Mouse (Mus musculus): ENCODE data around the gene Slit2. TPM values are rescaled to one million over a fixed set of nuclear protein-coding genes. Genes with fewer than 3 reads are reported as not detected.

The Slit2 gene
- polyA plus RNA-seq (2012; fragmentation: generic; extraction: Trizol): 4.9 TPM
- long read RNA-seq, experiment 1, partial matches to known transcripts: 3 of 6 reads
- long read RNA-seq, experiment 1, other reads (novel, unspliced or antisense): 1 of 6 reads
- long read RNA-seq, experiment 2, full-length matches to known transcripts: 3 of 7 reads
- long read RNA-seq, experiment 2, partial matches to known transcripts: 3 of 7 reads
- long read RNA-seq, experiment 2, other reads (novel, unspliced or antisense): 1 of 7 reads

- H3K4me3 ChIP-seq (ENCODE audit: insufficient read depth, poor library complexity, severe bottlenecking): peak within 1 kb of the TSS; percentile 31
- H3K79me3 ChIP-seq (ENCODE audit: low read depth): no peaks in the 10 kb centered on the region
- H3ac ChIP-seq (ENCODE audit: control insufficient read depth, insufficient read length, low read depth): peak within 1 kb of the TSS; percentile 61
- H3K36me3 ChIP-seq (ENCODE audit: control insufficient read depth, insufficient read depth): no peaks in the 10 kb centered on the region
- H3K27me3 ChIP-seq (ENCODE audit: control insufficient read depth, insufficient read depth, insufficient read length): no peaks in the 10 kb centered on the region
- no peak for TF ChIP-seq MAX (IDR thresholded peaks at IDR 0.05)
- H3K79me2 ChIP-seq (ENCODE audit: control insufficient read depth, insufficient read depth): no peaks in the 10 kb centered on the region
Measured at GRCm38 (mm10) chr5:47982941-47983701, at the start of gene Slit2. Gene Slit2 (plus strand): TSS chr5:47983138.

- H3K4me3 ChIP-seq (ENCODE audit: insufficient read depth, poor library complexity, severe bottlenecking): no peak overlapping the region
- H3K79me2 ChIP-seq (ENCODE audit: control insufficient read depth, insufficient read depth): no peaks in the 10 kb centered on the region
- TF ChIP-seq FOSL1 (IDR thresholded peaks at IDR 0.05; ENCODE audit: insufficient read depth, low read length, poor library complexity, severe bottlenecking) (peak; percentile 9), CTCF (IDR thresholded peaks at IDR 0.05; ENCODE audit: control insufficient read depth, insufficient read depth, insufficient read length) (no peak), CEBPB (IDR thresholded peaks at IDR 0.05; ENCODE audit: low read depth) (peak; percentile 20), MAX (IDR thresholded peaks at IDR 0.05) (no peak), MYOD1 (IDR thresholded peaks at IDR 0.05; ENCODE audit: control insufficient read depth, insufficient read length, low read depth) (no peak), MYOG (IDR thresholded peaks at IDR 0.05; ENCODE audit: control insufficient read depth, extremely low read depth, insufficient read length) (no peak), USF1 (IDR thresholded peaks at IDR 0.05; ENCODE audit: low read depth) (no peak)
- H3K36me3 ChIP-seq (ENCODE audit: control insufficient read depth, insufficient read depth): no peaks in the 10 kb centered on the region
- H3ac ChIP-seq (ENCODE audit: control insufficient read depth, insufficient read length, low read depth): no peak overlapping the region
- H3K79me3 ChIP-seq (ENCODE audit: low read depth): no peaks in the 10 kb centered on the region
- H3K27me3 ChIP-seq (ENCODE audit: control insufficient read depth, insufficient read depth, insufficient read length): no peaks in the 10 kb centered on the region
Measured at GRCm38 (mm10) chr5:47938586-47939372, 44.2 kb upstream of the Slit2 start.

- TF ChIP-seq MYOG (IDR thresholded peaks at IDR 0.05; ENCODE audit: control insufficient read depth, extremely low read depth, insufficient read length) (no peak), FOSL1 (IDR thresholded peaks at IDR 0.05; ENCODE audit: insufficient read depth, low read length, poor library complexity, severe bottlenecking) (no peak), MAX (IDR thresholded peaks at IDR 0.05) (no peak), MYOD1 (IDR thresholded peaks at IDR 0.05; ENCODE audit: control insufficient read depth, insufficient read length, low read depth) (no peak), USF1 (IDR thresholded peaks at IDR 0.05; ENCODE audit: low read depth) (no peak), CTCF (IDR thresholded peaks at IDR 0.05; ENCODE audit: control insufficient read depth, insufficient read depth, insufficient read length) (no peak), CEBPB (IDR thresholded peaks at IDR 0.05; ENCODE audit: low read depth) (no peak)
- no peaks in the 10 kb centered on the region for H3K36me3 ChIP-seq (ENCODE audit: control insufficient read depth, insufficient read depth)
- H3K79me3 ChIP-seq (ENCODE audit: low read depth): no peaks in the 10 kb centered on the region
- H3ac ChIP-seq (ENCODE audit: control insufficient read depth, insufficient read length, low read depth): no peak overlapping the region
- no peaks in the 10 kb centered on the region for H3K79me2 ChIP-seq (ENCODE audit: control insufficient read depth, insufficient read depth)
- H3K27me3 ChIP-seq (ENCODE audit: control insufficient read depth, insufficient read depth, insufficient read length): no peaks in the 10 kb centered on the region
- H3K4me3 ChIP-seq (ENCODE audit: insufficient read depth, poor library complexity, severe bottlenecking): no peak overlapping the region
Measured at GRCm38 (mm10) chr5:47956451-47956850, 26.5 kb upstream of the Slit2 start.

GRCm38 (mm10) chr5:47975795-47976194 is 7.1 kb upstream of the Slit2 start:
- Histone ChIP-seq H3K79me2 (ENCODE audit: control insufficient read depth, insufficient read depth) (no peaks in the 10 kb centered on the region), H3K36me3 (ENCODE audit: control insufficient read depth, insufficient read depth) (no peaks in the 10 kb centered on the region), H3K27me3 (ENCODE audit: control insufficient read depth, insufficient read depth, insufficient read length) (no peaks in the 10 kb centered on the region), H3ac (ENCODE audit: control insufficient read depth, insufficient read length, low read depth) (no peak overlapping the region), H3K79me3 (ENCODE audit: low read depth) (no peaks in the 10 kb centered on the region), H3K4me3 (ENCODE audit: insufficient read depth, poor library complexity, severe bottlenecking) (no peak overlapping the region)
- TF ChIP-seq CEBPB (IDR thresholded peaks at IDR 0.05; ENCODE audit: low read depth): no peak
- TF ChIP-seq MYOD1 (IDR thresholded peaks at IDR 0.05; ENCODE audit: control insufficient read depth, insufficient read length, low read depth): no peak
- no peak for TF ChIP-seq CTCF (IDR thresholded peaks at IDR 0.05; ENCODE audit: control insufficient read depth, insufficient read depth, insufficient read length)
- TF ChIP-seq MYOG (IDR thresholded peaks at IDR 0.05; ENCODE audit: control insufficient read depth, extremely low read depth, insufficient read length): no peak

- Histone ChIP-seq H3K36me3 (ENCODE audit: control insufficient read depth, insufficient read depth) (no peaks in the 10 kb centered on the region), H3K79me3 (ENCODE audit: low read depth) (no peaks in the 10 kb centered on the region), H3K27me3 (ENCODE audit: control insufficient read depth, insufficient read depth, insufficient read length) (no peaks in the 10 kb centered on the region), H3ac (ENCODE audit: control insufficient read depth, insufficient read length, low read depth) (no peak overlapping the region), H3K79me2 (ENCODE audit: control insufficient read depth, insufficient read depth) (no peaks in the 10 kb centered on the region), H3K4me3 (ENCODE audit: insufficient read depth, poor library complexity, severe bottlenecking) (no peak overlapping the region)
- TF ChIP-seq USF1 (IDR thresholded peaks at IDR 0.05; ENCODE audit: low read depth) (no peak), MAX (IDR thresholded peaks at IDR 0.05) (no peak), CEBPB (IDR thresholded peaks at IDR 0.05; ENCODE audit: low read depth) (no peak), CTCF (IDR thresholded peaks at IDR 0.05; ENCODE audit: control insufficient read depth, insufficient read depth, insufficient read length) (no peak), FOSL1 (IDR thresholded peaks at IDR 0.05; ENCODE audit: insufficient read depth, low read length, poor library complexity, severe bottlenecking) (no peak), MYOG (IDR thresholded peaks at IDR 0.05; ENCODE audit: control insufficient read depth, extremely low read depth, insufficient read length) (no peak), MYOD1 (IDR thresholded peaks at IDR 0.05; ENCODE audit: control insufficient read depth, insufficient read length, low read depth) (no peak)
Measured at GRCm38 (mm10) chr5:47979371-47979770, 3.6 kb upstream of the Slit2 start.

Data from C2C12 (cell line).